Mouse (Mus musculus) naive thymus-derived CD4-positive, alpha-beta T cell, adult 2 months (primary cell): Measurements from ENCODE around the gene Slc35a1.
A peak's percentile ranks its signal among the peaks of the same experiment; 100 is the strongest.
"Not testable (repeated sequence)": the region's sequence is repeated elsewhere in the genome, so short reads cannot be mapped to it uniquely, and the experiment has no call there.

Experiments
- DNase-seq: peaks from one replicate; pipeline ENCODE4 v3.0.0-alpha.2; 2011; ENCODE audit warnings: low read depth

Slc35a1 gene

DNA sequence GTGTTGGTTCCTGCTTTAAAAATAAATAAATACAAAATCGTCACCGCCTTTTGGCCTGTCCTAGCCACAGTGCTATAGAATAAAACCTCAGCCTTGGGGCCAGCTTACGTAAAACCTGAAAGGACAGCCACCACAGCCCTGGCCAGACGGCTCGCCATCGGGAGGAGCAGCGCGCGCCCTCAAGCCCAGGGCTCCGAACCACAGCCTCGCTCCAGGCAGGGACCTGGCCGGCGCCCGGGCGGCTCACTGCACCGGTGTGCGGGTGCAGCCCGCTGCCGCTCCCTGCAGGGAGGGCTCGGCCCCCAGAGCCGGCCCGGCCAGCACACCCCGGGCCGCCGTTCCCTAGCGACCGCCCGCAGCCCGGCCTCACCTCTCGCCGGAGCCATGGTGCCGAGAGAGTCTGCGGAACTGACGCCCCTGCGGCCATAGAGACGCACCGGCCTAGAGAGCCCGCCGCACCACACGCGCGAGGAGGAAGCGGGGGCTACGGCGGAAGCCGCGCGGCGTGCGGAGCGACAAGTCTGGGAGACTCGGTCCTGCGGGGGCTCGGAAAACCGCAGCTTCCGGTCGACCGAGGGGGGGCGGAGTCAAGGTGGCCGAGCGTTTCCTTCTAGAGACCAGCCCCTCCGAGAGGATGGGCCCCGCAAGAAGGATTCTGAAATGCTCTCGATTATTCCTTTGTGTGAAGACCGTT lies at the start of gene Slc35a1:
TSS of gene Slc35a1 (minus strand) at position 565 of the 694 bp plus-strand sequence.
- DNase-seq: peak; percentile 86

- no peak for DNase-seq
Measured at GRCm38 (mm10) chr4:34734461-34734860, 47.2 kb upstream of the Slc35a1 start.

DNA sequence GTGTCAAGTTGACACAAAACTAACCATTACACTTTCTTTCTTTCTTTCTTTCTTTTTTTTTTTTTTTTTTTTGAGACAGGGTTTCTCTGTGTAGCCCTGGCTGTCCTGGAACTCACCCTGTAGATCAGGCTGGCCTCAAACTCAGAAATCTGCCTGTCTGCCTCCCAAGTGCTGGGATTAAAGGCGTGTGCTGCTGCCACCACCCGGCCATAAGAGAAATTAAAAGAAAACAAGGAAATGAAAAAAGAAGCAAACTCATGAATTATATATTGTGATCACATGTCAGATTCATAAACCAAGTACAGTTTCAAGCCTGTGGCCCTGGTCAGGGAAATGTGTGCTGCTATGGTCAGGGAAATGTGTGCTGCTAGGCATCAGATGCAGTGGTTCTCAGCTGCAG lies 46.2 kb upstream of the Slc35a1 start:
- peak; percentile 4 for DNase-seq

DNA sequence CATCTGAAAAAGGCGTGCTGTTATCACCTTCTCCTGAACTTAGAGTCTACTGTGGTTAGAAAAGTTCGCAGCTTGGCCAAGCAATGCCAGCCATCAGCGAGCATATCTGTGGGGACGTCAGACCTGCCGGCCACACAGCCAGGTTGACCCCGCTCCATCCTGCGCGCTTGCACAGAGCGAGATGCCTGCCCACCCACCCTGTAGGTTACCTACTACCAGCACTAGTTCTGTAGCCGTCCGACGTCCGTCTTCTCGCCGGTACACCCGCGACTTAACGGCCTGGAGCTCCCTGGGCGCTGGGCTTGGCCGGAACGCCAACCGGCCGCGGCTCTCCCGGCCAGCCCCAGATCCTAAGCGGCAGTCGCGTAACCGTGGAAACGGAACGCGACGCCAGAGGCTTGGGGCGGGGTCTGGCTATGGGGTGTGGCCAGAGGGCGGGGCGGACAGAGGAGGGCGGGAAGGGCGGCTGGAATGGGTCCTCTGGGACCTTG lies 42.7 kb upstream of the Slc35a1 start, which contains the start of gene Cfap206:
TSS of gene Cfap206 (minus strand) at position 356 of the 491 bp plus-strand sequence.
- DNase-seq: peak; percentile 3

DNA sequence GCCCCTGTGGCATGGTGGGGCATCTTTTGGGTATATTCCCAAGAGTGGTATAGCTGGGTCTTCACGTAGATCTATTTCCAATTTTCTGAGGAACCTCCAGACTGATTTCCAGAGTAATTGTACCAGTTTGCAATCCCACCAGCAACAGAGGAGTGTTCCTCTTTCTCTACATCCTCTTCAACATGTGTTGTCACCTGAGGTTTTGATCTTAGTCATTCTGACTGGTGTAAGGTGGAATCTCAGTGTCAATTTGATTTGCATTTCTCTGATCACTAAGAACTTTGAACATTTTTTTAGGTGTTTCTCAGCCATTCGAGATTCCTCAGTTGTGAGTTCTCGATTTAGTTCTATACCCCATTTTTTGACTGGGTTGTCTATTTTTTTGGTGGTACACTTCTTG lies 38.5 kb upstream of the Slc35a1 start:
- DNase-seq: not testable (repeated sequence)

- DNase-seq: no peak
Measured at GRCm38 (mm10) chr4:34724306-34724705, 37.1 kb upstream of the Slc35a1 start.

DNA sequence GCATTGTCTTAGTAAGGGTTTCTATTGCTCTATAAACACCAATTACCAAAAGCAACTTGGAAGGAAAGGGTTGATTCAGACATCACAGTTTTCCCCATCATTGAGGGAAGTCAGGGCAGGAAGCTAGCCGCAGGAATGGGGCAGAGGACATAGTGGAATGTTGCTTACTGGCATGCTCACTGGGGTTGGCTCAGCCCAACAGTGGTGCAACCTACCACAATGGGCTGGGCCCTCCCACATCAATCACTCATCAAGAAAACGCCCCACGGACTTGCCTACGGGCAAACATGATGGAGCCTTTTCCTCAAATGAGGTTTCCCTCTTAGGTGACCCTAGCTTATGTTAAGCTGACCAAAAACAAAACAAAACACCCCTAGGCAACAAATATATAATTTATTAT lies 35.9 kb upstream of the Slc35a1 start:
- DNase-seq: no peak

DNA sequence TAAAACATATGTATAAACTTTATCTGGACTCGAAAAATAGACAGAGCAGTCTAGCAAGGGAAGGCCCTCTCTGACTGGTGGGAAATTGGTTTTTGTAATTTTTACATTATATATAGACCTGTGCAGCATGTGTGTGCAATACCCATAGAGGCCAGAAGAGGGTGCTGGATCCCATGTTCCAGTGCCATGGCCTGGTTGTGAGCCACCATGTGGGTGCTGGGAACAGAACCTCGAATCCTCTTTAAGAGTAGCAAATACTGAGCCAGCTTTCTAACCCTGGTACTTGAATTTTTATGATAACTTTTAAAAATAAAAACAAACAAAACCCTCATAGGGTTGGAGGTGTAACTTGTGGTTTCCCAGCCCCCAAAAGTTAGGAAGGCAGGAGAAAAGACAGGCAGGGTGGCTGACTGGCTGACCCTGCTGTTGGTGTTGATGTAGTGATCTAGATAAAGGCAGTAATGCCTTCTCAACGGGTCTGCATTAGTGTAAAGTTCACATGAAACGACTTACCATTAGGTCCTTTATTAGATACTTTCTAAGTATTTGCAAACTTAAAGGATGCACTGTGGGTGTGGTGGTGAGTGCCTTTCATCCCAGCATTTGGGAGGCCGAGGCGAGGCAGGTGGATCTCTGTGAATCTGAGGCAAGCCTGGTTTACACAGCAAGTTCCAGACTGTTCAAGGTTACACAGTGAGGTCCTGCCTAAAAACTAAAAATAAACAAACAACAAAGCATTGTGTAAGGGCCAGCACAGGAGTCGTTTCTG lies 33.1 kb upstream of the Slc35a1 start:
- DNase-seq: no peak

DNA sequence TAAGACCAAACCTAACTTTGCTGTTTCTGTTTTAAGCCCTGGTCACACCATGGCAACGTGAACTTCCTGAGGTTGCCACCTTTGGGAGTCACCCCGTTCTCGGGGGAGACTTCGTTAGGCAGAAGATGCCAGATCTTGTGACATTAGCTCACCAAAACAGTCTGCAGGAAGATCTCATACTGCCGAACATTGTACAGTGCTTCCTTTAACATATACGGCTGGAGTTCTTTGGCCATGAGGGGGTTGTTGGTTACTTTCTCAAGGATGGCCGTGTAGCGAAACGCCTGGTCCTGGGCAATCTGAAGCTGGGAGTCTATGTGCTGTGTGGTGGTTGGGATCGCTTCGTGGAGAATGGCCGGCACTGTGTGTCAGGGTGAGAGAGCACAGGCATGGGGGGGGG lies 32.2 kb upstream of the Slc35a1 start:
- no peak for DNase-seq

DNA sequence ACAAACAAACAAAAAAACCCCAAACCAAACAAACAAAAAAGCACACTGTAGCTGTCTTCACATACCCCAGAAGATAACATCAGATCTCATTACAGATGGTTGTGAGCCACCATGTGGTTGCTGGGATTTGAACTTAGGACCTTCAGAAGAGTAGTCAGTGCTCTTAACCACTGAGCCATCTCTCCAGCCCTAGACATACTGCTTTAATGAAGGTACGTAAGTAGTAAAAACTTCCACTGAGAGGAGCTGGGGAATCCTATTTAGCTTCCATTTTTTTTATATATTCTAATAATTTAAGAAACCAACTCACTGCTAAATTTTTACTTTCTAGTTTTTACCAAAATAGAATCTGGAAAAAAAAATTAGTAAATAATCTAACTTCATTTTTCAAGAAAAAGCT lies 27.8 kb upstream of the Slc35a1 start:
- DNase-seq: no peak

GRCm38 (mm10) chr4:34708127-34708526 lies 20.9 kb upstream of the Slc35a1 start:
- DNase-seq: no peak

DNA sequence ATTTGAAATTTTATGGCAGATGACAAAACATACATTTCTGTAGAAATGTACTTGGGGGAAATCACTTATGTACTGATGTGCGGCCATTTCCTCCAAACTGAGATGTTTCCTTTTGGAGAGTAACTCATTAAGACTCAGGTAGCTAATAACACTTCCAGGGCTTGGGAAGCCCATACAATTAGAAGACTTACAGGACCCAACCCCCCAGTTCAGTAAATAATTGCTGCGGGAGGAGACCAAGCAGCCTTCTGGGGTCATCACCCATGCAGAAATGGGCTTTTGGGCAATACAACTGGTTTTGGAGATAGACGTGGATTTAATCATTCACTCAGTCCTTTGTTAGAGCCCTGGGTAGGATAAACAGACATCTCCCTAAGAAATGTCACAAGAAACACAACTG lies 20.0 kb upstream of the Slc35a1 start:
- no peak for DNase-seq

- DNase-seq: no peak
Measured at GRCm38 (mm10) chr4:34703029-34703428, 15.8 kb upstream of the Slc35a1 start.

DNA sequence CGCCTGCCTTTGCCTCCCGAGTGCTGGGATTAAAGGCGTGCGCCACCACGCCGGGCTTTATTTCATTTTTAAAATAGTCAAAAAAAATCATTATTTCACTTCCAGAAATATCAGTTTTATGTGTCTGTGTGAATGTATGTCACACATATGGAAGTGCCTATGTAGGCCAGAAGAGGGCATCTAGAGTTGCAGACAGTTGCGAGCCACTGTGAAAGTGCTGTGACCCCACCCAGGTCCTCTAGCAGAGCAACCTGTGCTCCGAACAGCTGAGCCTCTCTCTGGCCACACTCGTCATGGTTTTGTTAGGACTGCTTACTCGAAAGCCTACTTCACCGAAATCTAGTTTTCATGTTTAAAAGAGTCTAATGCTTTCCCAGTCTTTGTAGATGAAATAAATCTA lies 15.0 kb upstream of the Slc35a1 start:
- no peak for DNase-seq

- DNase-seq: peak; percentile 68
Measured at GRCm38 (mm10) chr4:34701528-34701927, 14.3 kb upstream of the Slc35a1 start.

DNA sequence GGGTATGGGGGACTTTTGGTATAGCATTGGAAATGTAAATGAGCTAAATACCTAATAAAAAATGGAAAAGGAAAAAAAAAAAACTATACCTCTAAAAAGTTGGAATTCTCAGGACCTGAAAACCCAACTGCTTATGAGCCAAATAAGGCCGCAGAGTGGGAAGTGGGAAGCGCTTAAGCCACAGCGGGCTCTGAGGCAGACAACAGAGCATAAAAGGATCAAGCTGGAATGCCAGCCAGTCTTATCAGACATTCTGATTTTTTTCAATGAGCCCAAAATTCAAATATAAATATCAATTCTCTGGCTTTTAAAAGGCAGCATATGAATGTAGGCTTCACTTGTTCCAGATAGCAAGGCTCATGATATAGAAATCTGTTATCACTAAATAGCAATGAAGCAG lies 783 bp upstream of the Slc35a1 start:
- no peak for DNase-seq

DNA sequence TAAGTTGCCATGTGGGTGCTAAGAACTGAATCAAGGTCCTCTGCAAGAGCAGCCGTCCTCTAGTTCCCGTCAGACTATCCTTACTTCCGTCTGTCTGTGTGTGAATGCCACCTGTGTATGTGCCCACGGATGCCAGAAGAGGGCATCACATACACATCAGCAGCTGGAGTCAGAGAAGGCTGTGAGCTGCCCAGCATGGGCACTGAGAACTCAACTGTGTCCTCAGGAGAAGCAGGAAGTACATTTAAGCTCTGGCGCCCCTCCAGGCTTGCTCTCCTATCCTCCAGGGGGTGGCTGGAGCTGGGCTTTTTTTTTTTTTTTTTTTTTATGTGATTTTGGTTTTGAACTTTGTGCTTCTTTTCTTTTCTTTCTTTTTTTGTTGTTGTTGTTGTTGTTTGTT lies 6.7 kb downstream of the Slc35a1 start:
- no peak for DNase-seq

GRCm38 (mm10) chr4:34673721-34674120 lies 13.5 kb downstream of the Slc35a1 start:
- no peak for DNase-seq

- no peak for DNase-seq
Measured at GRCm38 (mm10) chr4:34667923-34668322, 19.3 kb downstream of the Slc35a1 start.

DNA sequence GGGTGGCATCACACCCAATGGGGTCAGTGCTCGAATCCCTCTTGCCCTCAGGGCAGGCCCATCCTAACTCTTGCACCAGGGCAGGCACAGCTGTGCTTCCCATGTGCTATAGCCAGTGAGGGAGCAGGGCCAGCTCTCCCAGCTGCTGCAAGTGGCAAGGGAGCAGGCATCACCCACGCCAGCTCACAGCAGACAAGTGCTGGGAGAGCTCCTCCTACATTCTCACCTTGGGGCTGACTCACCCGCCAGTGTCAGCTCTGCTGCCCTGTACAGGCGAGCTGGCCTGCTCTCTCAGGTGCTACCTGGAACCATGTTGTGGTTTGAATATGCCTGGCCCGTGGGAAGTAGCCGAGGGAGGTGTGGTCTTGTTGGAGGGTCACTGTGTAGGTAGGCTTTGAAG lies 25.3 kb downstream of the Slc35a1 start:
- no peak for DNase-seq

DNA sequence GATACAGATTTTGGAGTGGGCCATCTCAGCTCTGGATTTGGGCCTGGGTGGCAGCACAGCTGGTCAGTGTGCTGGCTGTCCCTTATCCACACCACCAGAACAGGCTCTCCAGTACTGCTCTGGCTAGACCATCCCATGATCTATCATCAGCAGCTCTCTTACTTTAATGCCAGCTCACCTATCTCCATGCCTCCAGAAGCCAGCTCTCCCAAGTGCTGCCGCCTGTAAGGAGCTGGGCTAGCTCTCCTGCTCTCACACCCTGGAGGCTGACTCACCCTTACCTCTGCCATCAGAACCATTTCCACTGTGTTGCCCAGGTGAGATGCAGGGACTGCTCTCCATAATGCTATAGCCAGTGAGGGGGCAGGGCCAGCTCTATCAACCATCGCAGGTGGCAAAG lies 25.7 kb downstream of the Slc35a1 start:
- DNase-seq: no peak

DNA sequence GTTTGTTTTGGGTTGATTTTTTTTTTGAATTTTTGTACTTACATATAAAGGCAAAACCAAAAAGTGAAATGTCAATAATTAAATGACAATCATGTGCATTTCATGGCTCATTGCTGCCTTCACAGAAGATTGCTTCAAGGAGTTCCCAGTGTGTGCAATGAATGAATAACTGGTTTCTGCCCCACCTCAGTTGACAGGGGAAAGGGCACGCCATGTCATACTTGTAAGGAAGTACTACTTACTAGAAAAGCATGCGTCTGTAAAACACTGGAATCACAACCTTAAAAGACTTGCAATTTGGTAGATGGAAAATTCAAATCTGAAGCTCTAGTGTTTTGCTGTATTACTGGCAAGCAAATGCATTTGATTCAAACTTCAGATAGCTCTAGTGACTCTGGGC lies 28.2 kb downstream of the Slc35a1 start:
- no peak for DNase-seq

GRCm38 (mm10) chr4:34656101-34656500 lies 31.1 kb downstream of the Slc35a1 start:
- no peak for DNase-seq
